Mouse (Mus musculus) embryonic facial prominence, embryonic 14.5 days (tissue): ENCODE data around the gene Lrrc8d. TPM values are rescaled to one million over a fixed set of nuclear protein-coding genes. Genes with fewer than 3 reads are reported as not detected.

Experiments used
- ATAC-seq: fragments of 200-750 bp; cut with Nextera tagmentation; 2 replicates; pipeline ENCODE4 v1.8.0; 2017; ENCODE audit warnings: low read depth, moderate number of reproducible peaks, moderate TSS enrichment
- DNase-seq: peaks from one replicate; pipeline ENCODE4 v3.0.0-alpha.2; 2015; ENCODE audit warnings: low spot score
- H3K27ac ChIP-seq: fragments of 300-500 bp; sonication (generic); replicated peaks from 2 replicates; pipeline ENCODE4 v1.5.1; 2014; ENCODE audit warnings: low read depth, mild to moderate bottlenecking, low read length, moderate library complexity
- H3K27me3 ChIP-seq: fragments of 300-500 bp; sonication (generic); replicated peaks from 2 replicates; pipeline ENCODE4 v1.6.1; 2014; ENCODE audit warnings: low read length; ENCODE audit not compliant: control insufficient read depth, insufficient read depth
- H3K36me3 ChIP-seq: fragments of 300-500 bp; sonication (generic); 2 replicates; pipeline ENCODE4 v1.6.1; 2014; ENCODE audit warnings: low read length, mixed read lengths; ENCODE audit not compliant: control insufficient read depth, insufficient read depth
- H3K4me1 ChIP-seq: fragments of 300-500 bp; sonication (generic); 2 replicates; pipeline ENCODE4 v1.6.1; 2014; ENCODE audit warnings: antibody characterized with exemption, low read length; ENCODE audit not compliant: control insufficient read depth, insufficient read depth
- H3K4me2 ChIP-seq: fragments of 300-500 bp; sonication (generic); 2 replicates; pipeline ENCODE4 v1.6.1; 2014; ENCODE audit warnings: low read depth, mild to moderate bottlenecking, low read length, moderate library complexity, mixed read lengths
- H3K4me3 ChIP-seq: fragments of 300-500 bp; sonication (generic); 2 replicates; pipeline ENCODE4 v1.5.1; 2014; ENCODE audit warnings: low read depth, mild to moderate bottlenecking, low read length
- H3K9ac ChIP-seq: fragments of 300-500 bp; sonication (generic); 2 replicates; pipeline ENCODE4 v1.6.1; 2014; ENCODE audit warnings: low read depth, mild to moderate bottlenecking, low read length, moderate library complexity, mixed read lengths
- H3K9me3 ChIP-seq: fragments of 300-500 bp; sonication (generic); 2 replicates; pipeline ENCODE4 v1.6.1; 2016; ENCODE audit warnings: low read length; ENCODE audit not compliant: control insufficient read depth
- WGBS: fragments of 180-500 bp; shearing (Covaris S2); extraction: QIAGEN DNeasy Blood & Tissue Kit; methylation state at CpG from one replicate; pipeline ENCODE4 v1.1.7; 2014; 5-methylcytosine and 5-hydroxymethylcytosine counted together
- polyA plus RNA-seq: library from polyadenylated mRNA; unstranded; fragments of >200 nt; fragmentation: Nextera tagmentation; extraction: Ambion mirVana; gene quantifications from 2 replicates; pipeline ENCODE4 v1.2.1, GENCODE M21; 2014

The Lrrc8d gene
- polyA plus RNA-seq, 1 experiment from 2014 or later: 14.9 TPM

DNA sequence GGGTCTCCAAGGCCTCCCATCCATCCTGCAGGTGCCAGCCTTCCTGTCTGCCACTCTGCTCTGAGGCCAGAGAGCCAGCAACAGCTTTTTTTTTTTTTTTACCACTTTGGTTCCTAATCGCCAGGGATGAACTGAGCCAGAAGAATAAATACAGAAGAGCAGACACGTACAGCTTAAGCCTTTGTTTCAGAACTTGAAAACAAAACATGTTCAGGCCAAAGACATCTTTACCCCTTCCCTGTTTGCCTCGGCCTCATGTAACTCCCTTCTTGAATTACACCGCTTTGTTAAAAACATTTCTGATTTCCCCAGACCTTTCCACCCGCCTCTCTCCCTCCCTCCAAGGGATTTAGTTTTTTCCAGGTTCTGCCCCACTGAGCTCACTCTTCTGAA, 93.8 kb downstream of the Lrrc8d start:
- H3K4me1 ChIP-seq: peaks cover 24% of the 10 kb centered on the region
- H3K9me3 ChIP-seq: no peaks in the 10 kb centered on the region
- H3K27ac ChIP-seq: peak overlapping the region; percentile 53; the same call in 1 of the 2 replicates
- DNase-seq (peak; percentile 64), ATAC-seq (peak; percentile 60; the same call in 1 of the 2 replicates)
- H3K9ac ChIP-seq: no peak overlapping the region
- H3K27me3 ChIP-seq: no peaks in the 10 kb centered on the region
- no peak overlapping the region for H3K4me3 ChIP-seq
- 33% methylated on average over 5 of the region's 5 CpGs for WGBS
- H3K36me3 ChIP-seq: no peaks in the 10 kb centered on the region
- H3K4me2 ChIP-seq: 0 out of 2 replicates have a peak overlapping the region, but pooled peaks have one; percentile 37

DNA sequence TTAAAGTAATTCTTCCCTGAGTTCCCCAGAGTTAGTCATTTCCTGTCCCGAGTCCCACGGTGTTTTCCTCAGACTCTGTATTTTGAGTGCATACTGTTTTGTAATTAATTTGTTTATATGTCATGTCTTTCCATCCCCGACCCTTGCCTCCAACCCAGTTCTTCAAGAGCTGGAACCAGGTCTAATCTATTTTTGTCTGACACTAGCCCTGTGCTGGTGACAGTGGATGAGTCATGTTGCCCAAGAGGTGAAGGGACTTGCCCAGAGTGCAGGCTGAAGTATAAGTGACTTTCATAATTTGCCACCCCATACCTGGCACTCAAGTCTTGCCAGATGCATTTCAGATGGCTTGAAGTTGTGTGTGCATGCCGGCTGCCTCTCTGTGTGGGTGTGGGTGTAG, 98.7 kb downstream of the Lrrc8d start:
- H3K9ac ChIP-seq: no peak overlapping the region
- H3K9me3 ChIP-seq: no peaks in the 10 kb centered on the region
- DNase-seq (no peak), ATAC-seq (no peak)
- no peaks in the 10 kb centered on the region for H3K27me3 ChIP-seq
- no peak overlapping the region for H3K27ac ChIP-seq
- H3K36me3 ChIP-seq: no peaks in the 10 kb centered on the region
- 78% methylated on average over 4 of the region's 4 CpGs for WGBS
- no peak overlapping the region for H3K4me3 ChIP-seq
- H3K4me1 ChIP-seq: peaks cover 8% of the 10 kb centered on the region
- no peak overlapping the region for H3K4me2 ChIP-seq

DNA sequence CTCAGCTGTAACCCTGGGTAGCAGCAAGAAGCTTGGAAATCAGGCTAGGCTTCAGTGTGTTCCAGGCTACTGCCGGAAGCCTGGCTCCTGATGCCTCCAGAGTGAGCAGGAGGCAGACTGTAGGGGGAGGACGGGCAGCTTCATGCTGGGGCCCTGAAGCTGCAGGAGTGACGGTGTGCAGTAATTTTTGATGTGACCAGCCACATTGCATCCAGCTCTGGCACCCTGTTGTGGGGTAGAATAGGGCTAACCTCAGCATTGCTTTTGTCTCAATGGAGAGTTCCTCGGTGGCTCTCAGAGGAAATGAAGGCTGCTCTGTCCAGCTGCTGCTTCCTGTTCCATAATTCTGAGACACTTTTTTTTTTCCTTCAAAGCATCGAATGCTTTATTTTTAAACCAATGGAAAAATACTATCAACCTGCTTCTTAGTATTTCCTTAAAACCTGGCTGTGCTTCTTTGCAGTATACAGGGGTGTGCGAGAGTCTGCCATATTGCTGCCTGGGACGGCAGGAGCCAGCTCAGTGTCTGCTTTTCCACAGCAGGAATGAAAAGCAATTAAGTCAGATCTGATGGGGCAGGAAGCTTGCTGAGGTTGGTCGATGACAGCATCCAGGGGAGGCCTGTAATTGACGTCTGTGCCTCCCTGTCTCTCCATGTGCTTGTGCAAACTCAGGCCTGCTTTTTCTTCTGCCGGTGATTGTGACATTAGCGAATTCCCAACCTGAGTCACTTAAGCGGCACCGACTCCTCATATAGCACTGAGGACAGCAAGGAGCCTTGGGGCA, 100.3 kb downstream of the Lrrc8d start:
- no peak overlapping the region for H3K4me3 ChIP-seq
- no peaks in the 10 kb centered on the region for H3K27me3 ChIP-seq
- no peak overlapping the region for H3K9ac ChIP-seq
- WGBS: 26% methylated on average over 13 of the region's 13 CpGs
- peak; percentile 34 for DNase-seq
- H3K36me3 ChIP-seq: no peaks in the 10 kb centered on the region
- H3K9me3 ChIP-seq: no peaks in the 10 kb centered on the region
- peak overlapping the region; percentile 59; the same call in 1 of the 2 replicates for H3K27ac ChIP-seq
- no peak overlapping the region for H3K4me2 ChIP-seq
- ATAC-seq: peak; percentile 38; the same call in 1 of the 2 replicates
- peaks cover 6% of the 10 kb centered on the region; the same call in 1 of the 2 replicates for H3K4me1 ChIP-seq

DNA sequence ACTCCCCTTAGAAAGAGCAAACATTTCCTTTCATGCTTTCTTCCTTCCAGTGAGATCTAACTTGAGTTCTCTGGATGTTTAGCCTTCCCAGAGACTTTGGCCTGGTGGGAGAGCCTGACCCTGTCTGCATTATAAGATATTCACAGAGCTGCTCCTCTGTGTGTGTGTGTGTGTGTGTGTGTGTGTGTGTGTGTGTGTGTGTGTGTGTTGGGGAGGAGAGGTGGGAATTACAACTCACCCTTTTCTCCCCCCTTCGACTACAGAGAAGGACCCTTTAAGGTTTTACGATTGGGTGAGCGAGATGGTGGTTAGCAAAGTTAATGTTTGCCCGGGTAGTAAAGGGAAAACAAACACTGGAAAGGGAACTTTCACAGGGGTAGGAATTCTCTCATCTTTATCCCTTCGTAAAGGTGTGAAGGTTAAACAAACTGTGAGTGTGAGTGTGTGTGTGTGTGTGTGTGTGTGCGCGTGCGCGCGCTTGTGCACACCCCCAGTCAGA, 101.3 kb downstream of the Lrrc8d start:
- H3K27me3 ChIP-seq: no peaks in the 10 kb centered on the region
- peaks cover 6% of the 10 kb centered on the region; the same call in 1 of the 2 replicates for H3K4me1 ChIP-seq
- H3K4me3 ChIP-seq: no peak overlapping the region
- no peak overlapping the region for H3K9ac ChIP-seq
- 82% methylated on average over 10 of the region's 10 CpGs for WGBS
- ATAC-seq: no peak
- no peak for DNase-seq
- no peaks in the 10 kb centered on the region for H3K36me3 ChIP-seq
- H3K4me2 ChIP-seq: no peak overlapping the region
- H3K27ac ChIP-seq: no peak overlapping the region
- H3K9me3 ChIP-seq: no peaks in the 10 kb centered on the region

DNA sequence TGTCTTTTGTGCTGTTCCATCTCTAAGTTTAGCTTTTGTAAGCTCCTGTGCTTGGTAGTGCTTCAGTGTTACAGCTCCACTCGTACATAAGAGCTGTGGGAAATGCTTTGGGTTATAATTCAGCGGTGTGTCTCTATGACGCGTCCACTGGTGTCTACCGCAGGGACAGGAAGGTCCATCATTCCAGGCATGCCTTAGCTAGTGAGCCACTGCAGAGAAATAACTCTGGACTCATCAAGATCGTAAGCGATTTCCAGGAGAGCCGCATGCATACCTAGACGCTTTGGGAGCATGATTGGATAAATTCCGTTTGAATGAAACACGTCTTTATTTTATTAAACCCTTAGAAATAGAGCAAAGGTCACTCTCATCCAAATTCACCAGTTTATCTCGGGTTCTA, 106.2 kb downstream of the Lrrc8d start:
- ATAC-seq (no peak), DNase-seq (no peak)
- H3K9ac ChIP-seq: no peak overlapping the region
- H3K36me3 ChIP-seq: no peaks in the 10 kb centered on the region
- WGBS: 85% methylated on average over 12 of the region's 12 CpGs
- H3K4me3 ChIP-seq: no peak overlapping the region
- H3K4me2 ChIP-seq: no peak overlapping the region
- H3K9me3 ChIP-seq: no peaks in the 10 kb centered on the region
- no peak overlapping the region for H3K27ac ChIP-seq
- no peaks in the 10 kb centered on the region for H3K4me1 ChIP-seq
- H3K27me3 ChIP-seq: no peaks in the 10 kb centered on the region

DNA sequence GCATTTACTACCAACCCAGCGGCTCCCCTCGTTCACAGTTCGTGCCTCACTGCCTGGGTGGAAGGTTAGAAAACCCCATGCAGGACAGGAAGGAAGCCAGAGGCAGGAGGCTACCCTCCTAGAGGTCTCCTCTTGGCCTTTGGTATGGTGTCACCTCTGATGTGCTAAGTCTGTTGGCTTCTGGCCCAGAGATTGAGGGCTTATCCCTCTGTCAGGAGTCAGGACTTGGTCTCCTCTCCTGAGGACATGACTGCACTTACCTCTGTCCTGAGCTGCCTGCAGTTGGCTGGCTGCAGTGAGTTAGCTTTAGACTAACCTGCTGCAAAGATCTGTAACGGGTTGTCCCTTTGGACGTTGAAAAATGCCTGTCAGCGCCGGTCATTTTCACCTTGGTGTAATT, 107.7 kb downstream of the Lrrc8d start:
- peaks cover 11% of the 10 kb centered on the region for H3K9me3 ChIP-seq
- no peak for ATAC-seq
- no peaks in the 10 kb centered on the region for H3K4me1 ChIP-seq
- H3K36me3 ChIP-seq: peaks cover 13% of the 10 kb centered on the region
- H3K9ac ChIP-seq: no peak overlapping the region
- DNase-seq: no peak
- H3K27ac ChIP-seq: no peak overlapping the region
- H3K27me3 ChIP-seq: no peaks in the 10 kb centered on the region
- H3K4me3 ChIP-seq: no peak overlapping the region
- H3K4me2 ChIP-seq: no peak overlapping the region
- WGBS: 70% methylated on average over 7 of the region's 7 CpGs

DNA sequence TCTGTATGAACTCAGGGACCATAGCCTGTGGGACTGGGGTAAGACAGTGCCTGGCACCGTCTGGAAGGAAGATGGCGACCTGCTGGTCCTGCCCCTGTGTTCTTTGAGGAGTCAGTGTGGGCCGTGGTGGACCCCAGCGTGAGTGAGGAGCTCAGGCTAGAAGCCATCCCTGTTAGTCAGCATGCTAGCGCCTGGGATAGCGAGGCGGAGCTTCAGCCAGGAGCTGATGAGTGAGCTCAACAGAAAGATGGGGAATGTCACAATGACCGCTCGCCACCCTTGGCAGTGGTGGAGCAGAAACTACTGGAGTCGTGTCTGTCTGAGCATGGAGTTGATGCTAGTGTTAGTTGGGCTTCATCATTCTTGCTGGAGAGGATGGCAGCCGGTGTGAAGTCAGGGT, 109.3 kb downstream of the Lrrc8d start:
- Histone ChIP-seq H3K4me1 (no peaks in the 10 kb centered on the region), H3K27ac (no peak overlapping the region), H3K9me3 (peaks cover 23% of the 10 kb centered on the region), H3K4me2 (no peak overlapping the region), H3K27me3 (no peaks in the 10 kb centered on the region), H3K9ac (no peak overlapping the region), H3K4me3 (no peak overlapping the region), H3K36me3 (peaks cover 29% of the 10 kb centered on the region)
- DNase-seq (no peak), ATAC-seq (no peak)
- WGBS: 85% methylated on average over 11 of the region's 11 CpGs

DNA sequence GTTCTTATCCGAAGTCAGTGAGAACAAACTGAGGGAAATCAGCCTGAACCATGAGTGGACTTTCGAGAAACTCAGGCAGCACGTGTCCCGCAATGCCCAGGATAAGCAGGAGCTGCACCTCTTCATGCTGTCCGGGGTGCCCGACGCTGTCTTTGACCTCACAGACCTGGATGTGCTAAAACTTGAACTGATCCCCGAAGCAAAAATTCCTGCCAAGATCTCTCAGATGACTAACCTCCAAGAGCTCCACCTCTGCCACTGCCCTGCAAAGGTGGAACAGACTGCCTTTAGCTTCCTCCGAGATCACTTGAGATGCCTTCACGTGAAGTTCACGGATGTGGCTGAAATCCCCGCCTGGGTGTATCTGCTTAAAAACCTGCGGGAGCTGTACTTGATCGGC, 113.3 kb downstream of the Lrrc8d start:
- WGBS: 95% methylated on average over 14 of the region's 14 CpGs
- no peak for ATAC-seq
- no peak overlapping the region for H3K27ac ChIP-seq
- H3K4me1 ChIP-seq: no peaks in the 10 kb centered on the region
- no peak overlapping the region for H3K4me2 ChIP-seq
- no peaks in the 10 kb centered on the region for H3K27me3 ChIP-seq
- no peak overlapping the region for H3K9ac ChIP-seq
- DNase-seq: no peak
- peaks cover 35% of the 10 kb centered on the region for H3K36me3 ChIP-seq
- H3K9me3 ChIP-seq: peaks cover 23% of the 10 kb centered on the region
- no peak overlapping the region for H3K4me3 ChIP-seq

DNA sequence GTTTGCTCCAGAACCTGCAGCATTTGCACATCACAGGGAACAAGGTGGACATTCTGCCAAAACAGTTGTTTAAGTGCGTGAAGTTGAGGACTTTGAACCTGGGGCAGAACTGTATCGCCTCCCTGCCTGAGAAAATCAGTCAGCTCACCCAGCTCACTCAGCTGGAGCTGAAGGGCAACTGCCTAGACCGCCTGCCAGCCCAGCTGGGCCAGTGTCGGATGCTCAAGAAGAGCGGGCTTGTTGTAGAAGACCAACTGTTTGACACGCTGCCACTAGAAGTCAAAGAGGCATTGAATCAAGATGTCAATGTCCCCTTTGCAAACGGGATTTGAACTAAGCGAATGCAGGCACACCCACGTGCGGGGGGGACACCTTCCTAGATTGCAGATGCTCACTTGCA, 114.2 kb downstream of the Lrrc8d start:
- H3K4me2 ChIP-seq: no peak overlapping the region
- ATAC-seq: no peak

More for the DNA sequence above, 114.2 kb downstream of the Lrrc8d start:
- Histone ChIP-seq H3K36me3 (peaks cover 35% of the 10 kb centered on the region), H3K4me3 (no peak overlapping the region), H3K27ac (no peak overlapping the region), H3K27me3 (no peaks in the 10 kb centered on the region), H3K4me1 (no peaks in the 10 kb centered on the region), H3K9me3 (peaks cover 23% of the 10 kb centered on the region), H3K9ac (no peak overlapping the region)
- no peak for DNase-seq
- 90% methylated on average over 10 of the region's 10 CpGs for WGBS
